Mouse (Mus musculus) bone marrow macrophage, adult 2 months (primary cell): ENCODE results near the gene Zfp580.

ENCODE experiments used
- CTCF ChIP-seq: IDR thresholded peaks from 2 replicates; pipeline ENCODE4 v1.5.1; 2012; ENCODE audit warnings: low read depth, mild to moderate bottlenecking, low read length, moderate library complexity
- POLR2A ChIP-seq: IDR thresholded peaks from 2 replicates; pipeline ENCODE4 v1.6.1; 2012; ENCODE audit warnings: mild to moderate bottlenecking, low read depth, low read length, borderline replicate concordance

GRCm38 (mm10) chr7:5085512-5085911 is 34.2 kb downstream of the Zfp580 start:
- no peak for TF ChIP-seq POLR2A
- TF ChIP-seq CTCF, result no peak
